Mouse (Mus musculus): Measurements from ENCODE around the gene Tspear. TPM values are rescaled to one million over a fixed set of nuclear protein-coding genes. Genes with fewer than 3 reads are reported as not detected.
"Not testable (repeated sequence)": the region's sequence is repeated elsewhere in the genome, so short reads cannot be mapped to it uniquely, and the experiment has no call there.

Gene Tspear
- polyA plus RNA-seq, 1 experiment from 2014 or later = 1.7 TPM

GRCm38 (mm10) chr10:77769727-77770126, 83.4 kb downstream of the Tspear start:
- ATAC-seq (replicated peaks) = no peak
- H3K4me1 ChIP-seq = no peaks in the 10 kb centered on the region
- H3K9me3 ChIP-seq = no peaks in the 10 kb centered on the region
- H3K4me2 ChIP-seq = no peak overlapping the region
- no peak overlapping the region for H3K9ac ChIP-seq
- no peaks in the 10 kb centered on the region for H3K27me3 ChIP-seq (replicated peaks)
- no peaks in the 10 kb centered on the region for H3K36me3 ChIP-seq (replicated peaks)
- H3K27ac ChIP-seq = no peak overlapping the region
- WGBS = 83% methylated on average over 1 of the region's 1 CpGs
- H3K4me3 ChIP-seq = no peak overlapping the region

GRCm38 (mm10) chr10:77771225-77771624, 84.9 kb downstream of the Tspear start, which contains the start of gene Gm3238:
Gene Gm3238 (minus strand): TSS chr10:77771325.
- H3K9ac ChIP-seq; H3K27ac ChIP-seq; H3K4me2 ChIP-seq; ATAC-seq (replicated peaks); H3K36me3 ChIP-seq (replicated peaks); H3K4me3 ChIP-seq; H3K27me3 ChIP-seq (replicated peaks); H3K4me1 ChIP-seq; H3K9me3 ChIP-seq: not testable (repeated sequence)
- WGBS = 75% methylated on average over 1 of the region's 1 CpGs

GRCm38 (mm10) chr10:77772142-77772541, 85.8 kb downstream of the Tspear start:
- not testable (repeated sequence) for H3K27ac ChIP-seq; ATAC-seq (replicated peaks); H3K36me3 ChIP-seq (replicated peaks); H3K4me3 ChIP-seq; H3K9me3 ChIP-seq; H3K9ac ChIP-seq; H3K4me2 ChIP-seq; H3K27me3 ChIP-seq (replicated peaks); H3K4me1 ChIP-seq
- WGBS = 100% methylated on average over 2 of the region's 3 CpGs

GRCm38 (mm10) chr10:77776844-77777243, 90.5 kb downstream of the Tspear start, which contains the start of gene Gm7138:
Gene Gm7138 (minus strand): TSS chr10:77776944.
- ATAC-seq (replicated peaks); H3K9me3 ChIP-seq; H3K9ac ChIP-seq; H3K27ac ChIP-seq; H3K4me1 ChIP-seq; H3K36me3 ChIP-seq (replicated peaks); H3K4me3 ChIP-seq; H3K27me3 ChIP-seq (replicated peaks); H3K4me2 ChIP-seq: not testable (repeated sequence)
- WGBS = 62% methylated on average over 1 of the region's 1 CpGs

- not testable (repeated sequence) for H3K4me1 ChIP-seq; H3K27me3 ChIP-seq (replicated peaks); H3K27ac ChIP-seq; H3K4me3 ChIP-seq; ATAC-seq (replicated peaks); H3K4me2 ChIP-seq; H3K36me3 ChIP-seq (replicated peaks); H3K9me3 ChIP-seq; H3K9ac ChIP-seq
- 57% methylated on average over 1 of the region's 1 CpGs for WGBS
Observed at GRCm38 (mm10) chr10:77782442-77782841, 96.1 kb downstream of the Tspear start, which contains the start of gene Gm3250. Gene Gm3250 (minus strand): TSS chr10:77782542.

- H3K9ac ChIP-seq; H3K36me3 ChIP-seq (replicated peaks); H3K4me1 ChIP-seq; ATAC-seq (replicated peaks); H3K27ac ChIP-seq; H3K4me3 ChIP-seq; H3K9me3 ChIP-seq; H3K27me3 ChIP-seq (replicated peaks); H3K4me2 ChIP-seq: not testable (repeated sequence)
- 86% methylated on average over 2 of the region's 3 CpGs for WGBS
Observed at GRCm38 (mm10) chr10:77783396-77783795, 97.0 kb downstream of the Tspear start.

- not testable (repeated sequence) for H3K36me3 ChIP-seq (replicated peaks); H3K4me1 ChIP-seq; ATAC-seq (replicated peaks); H3K27me3 ChIP-seq (replicated peaks); H3K27ac ChIP-seq; H3K9me3 ChIP-seq; H3K4me3 ChIP-seq; H3K4me2 ChIP-seq; H3K9ac ChIP-seq
- WGBS = 64% methylated on average over 1 of the region's 1 CpGs
Observed at GRCm38 (mm10) chr10:77787876-77788275, 101.5 kb downstream of the Tspear start, which contains the start of gene Gm7137. Gene Gm7137 (minus strand): TSS chr10:77788200.

GRCm38 (mm10) chr10:77788621-77789020, 102.3 kb downstream of the Tspear start:
- ATAC-seq (replicated peaks) = no peak
- Histone ChIP-seq H3K9me3 (no peaks in the 10 kb centered on the region), H3K36me3 (replicated peaks) (no peaks in the 10 kb centered on the region), H3K27ac (no peak overlapping the region), H3K4me2 (no peak overlapping the region), H3K4me3 (no peak overlapping the region), H3K27me3 (replicated peaks) (no peaks in the 10 kb centered on the region), H3K4me1 (no peaks in the 10 kb centered on the region), H3K9ac (no peak overlapping the region)
- 89% methylated on average over 2 of the region's 2 CpGs for WGBS

- no peak within 1 kb of the TSS for H3K27ac ChIP-seq
- no peaks in the 10 kb centered on the region for H3K36me3 ChIP-seq (replicated peaks)
- H3K9me3 ChIP-seq = no peaks in the 10 kb centered on the region
- H3K4me2 ChIP-seq = no peak within 1 kb of the TSS
- H3K9ac ChIP-seq = no peak within 1 kb of the TSS
- H3K27me3 ChIP-seq (replicated peaks) = no peaks in the 10 kb centered on the region
- H3K4me3 ChIP-seq = no peak within 1 kb of the TSS
- H3K4me1 ChIP-seq = no peaks in the 10 kb centered on the region
- 72% methylated on average over 2 of the region's 2 CpGs for WGBS
- no peak for ATAC-seq (replicated peaks)
Observed at GRCm38 (mm10) chr10:77794976-77795375, 108.6 kb downstream of the Tspear start, which contains the start of gene Gm9639. Gene Gm9639 (minus strand): TSS chr10:77795076.

GRCm38 (mm10) chr10:77797677-77798076, 111.3 kb downstream of the Tspear start:
- Histone ChIP-seq H3K4me3 (no peak overlapping the region), H3K4me1 (no peaks in the 10 kb centered on the region), H3K36me3 (replicated peaks) (no peaks in the 10 kb centered on the region), H3K9ac (no peak overlapping the region), H3K27ac (no peak overlapping the region), H3K4me2 (no peak overlapping the region), H3K9me3 (no peaks in the 10 kb centered on the region), H3K27me3 (replicated peaks) (no peaks in the 10 kb centered on the region)
- ATAC-seq (replicated peaks) = no peak
- 14% methylated on average over 3 of the region's 3 CpGs for WGBS

- H3K36me3 ChIP-seq (replicated peaks); H3K27me3 ChIP-seq (replicated peaks); ATAC-seq (replicated peaks); H3K9me3 ChIP-seq; H3K9ac ChIP-seq; H3K27ac ChIP-seq; H3K4me3 ChIP-seq; H3K4me2 ChIP-seq; H3K4me1 ChIP-seq: not testable (repeated sequence)
- 39% methylated on average over 3 of the region's 3 CpGs for WGBS
Observed at GRCm38 (mm10) chr10:77798164-77798920, 112.0 kb downstream of the Tspear start.

GRCm38 (mm10) chr10:77798921-77799508, 112.6 kb downstream of the Tspear start, which contains the start of gene Gm19668:
Gene Gm19668 (minus strand): TSS chr10:77799133.
- H3K4me1 ChIP-seq = no peaks in the 10 kb centered on the region
- H3K27ac ChIP-seq = no peak within 1 kb of the TSS
- ATAC-seq (replicated peaks) = no peak
- WGBS = 70% methylated on average over 8 of the region's 8 CpGs
- no peak within 1 kb of the TSS for H3K4me2 ChIP-seq
- H3K36me3 ChIP-seq (replicated peaks) = no peaks in the 10 kb centered on the region
- no peaks in the 10 kb centered on the region for H3K9me3 ChIP-seq
- no peak within 1 kb of the TSS for H3K9ac ChIP-seq
- no peaks in the 10 kb centered on the region for H3K27me3 ChIP-seq (replicated peaks)
- H3K4me3 ChIP-seq = no peak within 1 kb of the TSS

- Histone ChIP-seq H3K36me3 (replicated peaks) (no peaks in the 10 kb centered on the region), H3K27me3 (replicated peaks) (no peaks in the 10 kb centered on the region), H3K9ac (no peak overlapping the region), H3K9me3 (no peaks in the 10 kb centered on the region), H3K27ac (no peak overlapping the region), H3K4me2 (no peak overlapping the region), H3K4me3 (no peak overlapping the region), H3K4me1 (no peaks in the 10 kb centered on the region)
- 89% methylated on average over 3 of the region's 3 CpGs for WGBS
- no peak for ATAC-seq (replicated peaks)
Observed at GRCm38 (mm10) chr10:77804095-77804494, 117.7 kb downstream of the Tspear start.
